Mouse (Mus musculus) heart, adult 2 months (tissue): Measurements from ENCODE around the gene D230025D16Rik. TPM values are rescaled to one million over a fixed set of nuclear protein-coding genes. Genes with fewer than 3 reads are reported as not detected.

Experiments used
- DNase-seq, 2 experiments: peaks; one replicate each; pipeline ENCODE4 v3.0.0; 2021
- H3K27ac ChIP-seq: fragments of 200-600 bp; 2 replicates; pipeline ENCODE4 v1.8.1; 2022
- H3K27me3 ChIP-seq: fragments of 200-500 bp; 2 replicates; pipeline ENCODE4 v1.6.1; 2012; ENCODE audit warnings: mild to moderate bottlenecking, low read length, inconsistent platforms, mixed read lengths; ENCODE audit not compliant: control insufficient read depth, insufficient read depth
- H3K36me3 ChIP-seq: fragments of 200-500 bp; 2 replicates; pipeline ENCODE4 v1.6.1; 2012; ENCODE audit warnings: low read length, inconsistent platforms; ENCODE audit not compliant: control insufficient read depth, insufficient read depth
- H3K4me1 ChIP-seq: fragments of 200-500 bp; 2 replicates; pipeline ENCODE4 v1.6.1; 2011; ENCODE audit warnings: low read length; ENCODE audit not compliant: control insufficient read depth, insufficient read depth
- H3K4me3 ChIP-seq: fragments of 200-600 bp; 2 replicates; pipeline ENCODE4 v1.8.1; 2022
- H3K79me2 ChIP-seq: fragments of 200-500 bp; replicated peaks from 2 replicates; pipeline ENCODE4 v1.6.1; 2012; ENCODE audit warnings: mild to moderate bottlenecking, inconsistent platforms, low read length, moderate library complexity, mixed read lengths; ENCODE audit not compliant: control insufficient read depth, insufficient read depth
- H3K9ac ChIP-seq: fragments of 200-500 bp; 2 replicates; pipeline ENCODE4 v1.6.1; 2012; ENCODE audit warnings: low read depth, mild to moderate bottlenecking, control low read depth, inconsistent platforms, low read length, mixed read lengths
- CTCF ChIP-seq: fragments of 200-600 bp; IDR thresholded peaks from 2 replicates; pipeline ENCODE4 v1.8.1; 2022; ENCODE audit warnings: antibody characterized with exemption, mild to moderate bottlenecking, moderate library complexity
- EP300 ChIP-seq: fragments of 200-500 bp; IDR thresholded peaks from 2 replicates; pipeline ENCODE4 v1.6.1; 2011; ENCODE audit warnings: low read depth, low read length, control low read depth; ENCODE audit not compliant: insufficient read depth
- POLR2A ChIP-seq: fragments of 200-500 bp; IDR thresholded peaks from 2 replicates; pipeline ENCODE4 v1.6.1; 2011; ENCODE audit warnings: mild to moderate bottlenecking, low read depth, low read length, control low read depth; ENCODE audit not compliant: insufficient read depth
- WGBS: fragments of 180-500 bp; shearing (Covaris S2); methylation state at CpG from one replicate; pipeline ENCODE4 v1.1.7; 2018; 5-methylcytosine and 5-hydroxymethylcytosine counted together
- intact Hi-C: fragments of 180-260 bp; cut with DNase I; formaldehyde crosslinking; loops from one replicate; pipeline ENCODE4 v1.15.1; 2025
- polyA plus RNA-seq: library from polyadenylated mRNA; depleted of rRNA; stranded (reverse); fragments of >200 nt; gene quantifications from 2 replicates; pipeline ENCODE4 v1.2.3, GENCODE M21; 2012
- total RNA-seq, 2 experiments: library from RNA; stranded (reverse); gene quantifications; 2 replicates each; pipeline ENCODE4 v1.2.3; 2021

The D230025D16Rik gene
- total and polyA plus RNA-seq, 3 experiments, result 16.5 to 20.3 (median 19.2) TPM

DNA sequence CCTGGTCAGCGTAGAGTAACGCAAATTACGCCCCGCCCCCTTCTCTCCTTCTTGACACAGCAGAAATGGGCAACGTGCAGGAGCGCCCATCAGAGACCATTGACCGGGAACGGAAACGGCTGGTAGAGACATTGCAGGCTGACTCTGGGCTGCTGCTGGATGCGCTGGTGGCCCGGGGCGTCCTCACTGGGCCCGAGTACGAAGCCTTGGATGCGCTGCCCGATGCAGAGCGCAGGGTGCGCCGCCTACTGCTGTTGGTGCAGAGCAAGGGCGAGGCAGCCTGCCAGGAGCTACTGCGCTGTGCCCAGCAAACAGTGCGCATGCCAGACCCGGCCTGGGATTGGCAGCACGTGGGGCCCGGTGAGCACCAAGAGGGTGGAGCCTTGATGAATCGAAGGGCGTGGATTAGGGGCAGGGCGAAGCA lies 54.0 kb downstream of the D230025D16Rik start:
- Histone ChIP-seq H3K27me3 (no peaks in the 10 kb centered on the region), H3K79me2 (no peaks in the 10 kb centered on the region), H3K9ac (no peak overlapping the region), H3K27ac (peak overlapping the region; percentile 52; the same call in 1 of the 2 replicates), H3K36me3 (no peaks in the 10 kb centered on the region), H3K4me1 (peaks cover 2% of the 10 kb centered on the region; the same call in 1 of the 2 replicates), H3K4me3 (peak overlapping the region; percentile 16; the same call in 1 of the 2 replicates)
- 5% methylated on average over 28 of the region's 28 CpGs for WGBS
- peak; percentile 80 to 88 for DNase-seq
- intact Hi-C loops, result no loop called here
- TF ChIP-seq POLR2A, result 0 out of 2 replicates have a peak, but pooled peaks have one; percentile 12
- TF ChIP-seq CTCF, result peak; percentile 52
- TF ChIP-seq EP300, result no peak

- Histone ChIP-seq H3K27me3 (no peaks in the 10 kb centered on the region), H3K36me3 (no peaks in the 10 kb centered on the region), H3K4me1 (no peaks in the 10 kb centered on the region), H3K9ac (no peak overlapping the region), H3K4me3 (no peak overlapping the region), H3K27ac (no peak overlapping the region), H3K79me2 (no peaks in the 10 kb centered on the region)
- DNase-seq, result no peak
- WGBS, result 84% methylated on average over 3 of the region's 3 CpGs
- TF ChIP-seq EP300 (no peak), POLR2A (no peak), CTCF (no peak)
- intact Hi-C loops, result no loop called here
Measured at GRCm38 (mm10) chr8:105280567-105280966, 55.6 kb downstream of the D230025D16Rik start.

DNA sequence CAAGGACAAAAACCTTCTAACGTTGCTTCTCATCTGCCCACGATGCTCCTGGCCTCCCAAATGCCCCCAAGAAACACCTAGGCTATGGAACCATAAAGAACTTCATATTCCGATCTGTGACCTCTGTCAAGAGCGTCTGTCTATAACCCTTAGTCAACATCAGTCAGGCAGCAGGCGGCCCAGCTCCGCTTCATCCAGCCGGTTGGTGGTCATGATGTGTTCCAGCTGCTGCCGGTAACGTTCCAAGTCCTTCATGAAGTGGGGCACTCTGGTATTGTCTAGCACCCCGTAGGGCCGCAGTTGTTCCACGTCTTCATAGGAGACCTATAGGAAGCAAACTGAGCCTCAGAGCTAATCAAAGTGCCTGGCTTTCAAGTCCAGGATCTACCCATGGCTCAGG lies 56.9 kb downstream of the D230025D16Rik start:
- Histone ChIP-seq H3K27ac (no peak overlapping the region), H3K4me3 (no peak overlapping the region), H3K27me3 (no peaks in the 10 kb centered on the region), H3K79me2 (no peaks in the 10 kb centered on the region), H3K9ac (no peak overlapping the region), H3K36me3 (no peaks in the 10 kb centered on the region), H3K4me1 (no peaks in the 10 kb centered on the region)
- intact Hi-C loops, result no loop called here
- TF ChIP-seq EP300 (no peak), POLR2A (no peak), CTCF (no peak)
- no peak for DNase-seq
- 89% methylated on average over 12 of the region's 12 CpGs for WGBS

GRCm38 (mm10) chr8:105282239-105282638 lies 57.3 kb downstream of the D230025D16Rik start:
- no peaks in the 10 kb centered on the region for H3K27me3 ChIP-seq
- H3K4me1 ChIP-seq, result no peaks in the 10 kb centered on the region
- WGBS, result 80% methylated on average over 4 of the region's 4 CpGs

DNA sequence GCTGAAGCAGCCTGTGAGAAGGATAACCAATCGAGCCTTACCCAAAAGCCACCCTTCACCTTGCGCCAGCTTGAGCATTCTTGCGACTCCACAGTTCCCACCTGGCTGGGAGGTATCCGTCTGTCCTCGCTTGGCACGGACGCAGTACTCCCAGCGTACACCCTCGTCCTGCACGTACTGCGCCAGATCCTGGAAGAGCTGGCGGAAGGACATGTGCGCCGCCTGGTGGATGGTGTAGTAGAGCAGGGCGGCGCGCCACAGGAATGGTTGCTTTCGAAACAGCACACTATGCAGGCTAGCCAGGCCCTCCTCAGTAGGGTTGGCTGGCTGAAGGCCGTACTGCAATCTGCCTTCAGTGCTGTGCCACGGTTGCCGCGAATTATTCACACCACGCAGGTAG lies 58.1 kb downstream of the D230025D16Rik start:
- Histone ChIP-seq H3K4me3 (no peak overlapping the region), H3K9ac (0 out of 2 replicates have a peak overlapping the region, but pooled peaks have one; percentile 37), H3K27me3 (no peaks in the 10 kb centered on the region), H3K36me3 (no peaks in the 10 kb centered on the region), H3K79me2 (no peaks in the 10 kb centered on the region), H3K4me1 (no peaks in the 10 kb centered on the region), H3K27ac (no peak overlapping the region)
- intact Hi-C loops, result no loop called here
- 36% methylated on average over 23 of the region's 23 CpGs for WGBS
- peak; percentile 53 to 68 for DNase-seq
- TF ChIP-seq CTCF, result peak; percentile 74
- TF ChIP-seq POLR2A, result no peak
- TF ChIP-seq EP300, result peak; percentile 38; the same call in 1 of the 2 replicates

More at GRCm38 (mm10) chr8:105282239-105282638, 57.3 kb downstream of the D230025D16Rik start:
- TF ChIP-seq EP300 (no peak), CTCF (no peak), POLR2A (no peak)
- DNase-seq, result no peak
- no peak overlapping the region for H3K4me3 ChIP-seq
- H3K27ac ChIP-seq, result no peak overlapping the region
- H3K79me2 ChIP-seq, result no peaks in the 10 kb centered on the region
- intact Hi-C loops, result no loop called here
- no peak overlapping the region for H3K9ac ChIP-seq
- no peaks in the 10 kb centered on the region for H3K36me3 ChIP-seq

GRCm38 (mm10) chr8:105285514-105285913 lies 60.6 kb downstream of the D230025D16Rik start:
- H3K4me1 ChIP-seq, result peaks cover 8% of the 10 kb centered on the region
- H3K4me3 ChIP-seq, result no peak overlapping the region
- no peak overlapping the region for H3K9ac ChIP-seq
- no peak overlapping the region for H3K27ac ChIP-seq
- H3K27me3 ChIP-seq, result no peaks in the 10 kb centered on the region
- intact Hi-C loops, result no loop called here
- no peaks in the 10 kb centered on the region for H3K79me2 ChIP-seq
- 64% methylated on average over 12 of the region's 12 CpGs for WGBS
- DNase-seq, result no peak
- H3K36me3 ChIP-seq, result no peaks in the 10 kb centered on the region
- TF ChIP-seq EP300 (no peak), POLR2A (no peak), CTCF (no peak)
